Mouse (Mus musculus) embryonic facial prominence, embryonic 12.5 days (tissue): Measurements from ENCODE around the gene Fgf5. TPM values are rescaled to one million over a fixed set of nuclear protein-coding genes. Genes with fewer than 3 reads are reported as not detected.

Source experiments
- ATAC-seq: fragments of 200-750 bp; cut with Nextera tagmentation; 2 replicates; pipeline ENCODE4 v1.8.0; 2017; ENCODE audit not compliant: insufficient number of reproducible peaks, insufficient read depth, low FRiP score, low TSS enrichment
- H3K27ac ChIP-seq: fragments of 300-500 bp; sonication (generic); 2 replicates; pipeline ENCODE4 v1.5.1; 2016; ENCODE audit warnings: mild to moderate bottlenecking
- H3K27me3 ChIP-seq: fragments of 300-500 bp; sonication (generic); 2 replicates; pipeline ENCODE4 v1.6.1; 2016; ENCODE audit warnings: mild to moderate bottlenecking, moderate library complexity
- H3K36me3 ChIP-seq: fragments of 300-500 bp; sonication (generic); 2 replicates; pipeline ENCODE4 v1.6.1; 2016; ENCODE audit warnings: mild to moderate bottlenecking
- H3K4me1 ChIP-seq: fragments of 300-500 bp; sonication (generic); 2 replicates; pipeline ENCODE4 v1.6.1; 2016
- H3K4me2 ChIP-seq: fragments of 300-500 bp; sonication (generic); replicated peaks from 2 replicates; pipeline ENCODE4 v1.6.1; 2016; ENCODE audit warnings: mild to moderate bottlenecking, moderate library complexity
- H3K4me3 ChIP-seq: fragments of 300-500 bp; sonication (generic); 2 replicates; pipeline ENCODE4 v1.5.1; 2016; ENCODE audit warnings: mild to moderate bottlenecking
- H3K9ac ChIP-seq: fragments of 300-500 bp; sonication (generic); 2 replicates; pipeline ENCODE4 v1.6.1; 2016; ENCODE audit warnings: mild to moderate bottlenecking, moderate library complexity
- H3K9me3 ChIP-seq: fragments of 300-500 bp; sonication (generic); 2 replicates; pipeline ENCODE4 v1.6.1; 2016; ENCODE audit warnings: mild to moderate bottlenecking, moderate library complexity
- WGBS: fragments of 180-500 bp; shearing (Covaris S2); methylation state at CpG from one replicate; pipeline ENCODE4 v1.1.7; 2016; 5-methylcytosine and 5-hydroxymethylcytosine counted together
- polyA plus RNA-seq: library from polyadenylated mRNA; unstranded; fragments of >200 nt; fragmentation: Nextera tagmentation; extraction: Ambion mirVana; gene quantifications from 2 replicates; pipeline ENCODE4 v1.2.1, GENCODE M21; 2016

The Fgf5 gene
- polyA plus RNA-seq, 1 experiment from 2014 or later, result 2.4 TPM

- Histone ChIP-seq H3K27me3 (peaks cover 64% of the 10 kb centered on the region), H3K36me3 (no peaks in the 10 kb centered on the region), H3K4me2 (no peak overlapping the region), H3K4me3 (no peak overlapping the region), H3K9ac (no peak overlapping the region), H3K9me3 (no peaks in the 10 kb centered on the region), H3K27ac (no peak overlapping the region), H3K4me1 (0 out of 2 replicates have a peak, but pooled peaks cover 2% of the 10 kb centered on the region)
- WGBS, result 2% methylated on average over 12 of the region's 12 CpGs
- no peak for ATAC-seq
Observed at GRCm38 (mm10) chr5:98255176-98255575, 1.2 kb downstream of the Fgf5 start.

- Histone ChIP-seq H3K36me3 (no peaks in the 10 kb centered on the region), H3K9ac (no peak overlapping the region), H3K27ac (no peak overlapping the region), H3K9me3 (no peaks in the 10 kb centered on the region), H3K4me2 (peak overlapping the region; percentile 19; the same call in 1 of the 2 replicates), H3K4me3 (peak overlapping the region; percentile 12; the same call in 1 of the 2 replicates), H3K27me3 (peaks cover 59% of the 10 kb centered on the region), H3K4me1 (0 out of 2 replicates have a peak, but pooled peaks cover 2% of the 10 kb centered on the region)
- WGBS, result 5% methylated on average over 18 of the region's 18 CpGs
- ATAC-seq, result no peak
Observed at GRCm38 (mm10) chr5:98255760-98256490, 1.9 kb downstream of the Fgf5 start.

- Histone ChIP-seq H3K4me1 (no peaks in the 10 kb centered on the region), H3K27me3 (no peaks in the 10 kb centered on the region), H3K9ac (no peak overlapping the region), H3K27ac (no peak overlapping the region), H3K9me3 (no peaks in the 10 kb centered on the region), H3K4me2 (no peak overlapping the region), H3K36me3 (no peaks in the 10 kb centered on the region), H3K4me3 (no peak overlapping the region)
- ATAC-seq, result no peak
- 80% methylated on average over 21 of the region's 21 CpGs for WGBS
Observed at GRCm38 (mm10) chr5:98275318-98275818, 21.4 kb downstream of the Fgf5 start.

DNA sequence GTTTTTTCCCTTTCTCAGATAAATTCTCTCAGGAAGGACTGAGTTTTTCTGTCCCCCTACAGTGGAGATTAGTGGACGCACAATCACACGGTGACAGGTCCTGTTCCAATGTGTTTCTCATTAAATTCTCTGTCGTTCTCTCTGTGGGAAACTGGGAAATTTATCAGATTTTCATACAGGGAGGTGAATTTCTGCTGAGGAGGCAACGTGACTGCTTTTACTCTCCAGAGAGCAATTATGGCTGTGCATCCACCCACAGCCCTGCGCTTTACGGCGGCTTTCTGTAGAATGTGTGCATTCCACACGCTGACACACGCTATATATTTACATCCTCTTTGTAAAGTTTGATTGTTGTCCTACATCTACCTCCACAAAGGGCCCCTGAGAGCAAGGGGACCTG, 28.0 kb downstream of the Fgf5 start:
- H3K27me3 ChIP-seq, result peaks cover 9% of the 10 kb centered on the region; the same call in 1 of the 2 replicates
- no peak for ATAC-seq
- no peak overlapping the region for H3K9ac ChIP-seq
- no peak overlapping the region for H3K4me3 ChIP-seq
- no peaks in the 10 kb centered on the region for H3K36me3 ChIP-seq
- H3K4me2 ChIP-seq, result no peak overlapping the region
- WGBS, result 31% methylated on average over 9 of the region's 9 CpGs
- H3K9me3 ChIP-seq, result no peaks in the 10 kb centered on the region
- H3K4me1 ChIP-seq, result peaks cover 11% of the 10 kb centered on the region
- no peak overlapping the region for H3K27ac ChIP-seq

- Histone ChIP-seq H3K4me3 (no peak overlapping the region), H3K36me3 (no peaks in the 10 kb centered on the region), H3K4me1 (peaks cover 11% of the 10 kb centered on the region), H3K27ac (no peak overlapping the region), H3K4me2 (peak overlapping the region; percentile 27; the same call in 1 of the 2 replicates), H3K27me3 (peaks cover 9% of the 10 kb centered on the region; the same call in 1 of the 2 replicates), H3K9ac (no peak overlapping the region), H3K9me3 (no peaks in the 10 kb centered on the region)
- 26% methylated on average over 17 of the region's 17 CpGs for WGBS
- no peak for ATAC-seq
Observed at GRCm38 (mm10) chr5:98283696-98284478, 29.9 kb downstream of the Fgf5 start.

GRCm38 (mm10) chr5:98290642-98291041, 36.7 kb downstream of the Fgf5 start:
- Histone ChIP-seq H3K4me2 (no peak overlapping the region), H3K4me3 (no peak overlapping the region), H3K9me3 (no peaks in the 10 kb centered on the region), H3K27me3 (peaks cover 26% of the 10 kb centered on the region), H3K27ac (no peak overlapping the region), H3K4me1 (peaks cover 6% of the 10 kb centered on the region; the same call in 1 of the 2 replicates), H3K9ac (no peak overlapping the region), H3K36me3 (no peaks in the 10 kb centered on the region)
- WGBS, result 79% methylated on average over 8 of the region's 8 CpGs
- ATAC-seq, result no peak

DNA sequence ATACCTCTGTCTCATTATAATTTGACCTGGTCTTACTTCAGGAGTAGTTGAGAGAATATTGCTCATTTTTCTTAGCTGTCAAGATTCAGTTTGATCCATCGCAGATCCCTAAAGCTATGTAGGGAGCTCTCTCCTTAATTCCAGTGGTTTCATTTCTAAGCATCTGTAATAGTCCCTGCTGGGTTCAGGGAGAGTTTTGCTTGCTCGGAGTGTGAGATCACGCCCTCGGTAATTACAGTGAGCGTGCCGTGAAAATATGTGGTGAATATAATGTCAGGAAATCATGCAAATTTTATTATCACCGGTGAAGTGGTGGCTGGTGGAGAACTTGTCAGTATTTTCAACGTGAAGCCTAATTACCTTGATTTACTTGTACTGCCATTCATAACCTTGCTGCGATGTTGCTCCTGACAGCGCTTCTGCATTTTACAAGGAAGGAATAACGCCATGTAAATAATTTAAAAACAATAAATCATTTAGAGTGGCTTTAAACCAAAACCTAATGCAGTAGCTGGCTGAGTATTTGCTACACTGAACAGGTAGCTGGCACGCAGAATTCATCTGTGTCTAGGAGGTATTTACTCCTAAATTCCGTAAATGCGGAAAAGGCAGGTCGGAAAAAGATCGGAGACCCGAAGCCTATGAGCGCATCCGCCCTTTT, 38.5 kb downstream of the Fgf5 start:
- ATAC-seq, result no peak
- Histone ChIP-seq H3K4me1 (peaks cover 6% of the 10 kb centered on the region; the same call in 1 of the 2 replicates), H3K36me3 (no peaks in the 10 kb centered on the region), H3K27me3 (peaks cover 23% of the 10 kb centered on the region), H3K9me3 (no peaks in the 10 kb centered on the region), H3K27ac (no peak overlapping the region), H3K9ac (0 out of 2 replicates have a peak overlapping the region, but pooled peaks have one; percentile 7), H3K4me2 (peak overlapping the region; percentile 47), H3K4me3 (peak overlapping the region; percentile 27)
- WGBS, result 3% methylated on average over 19 of the region's 19 CpGs

GRCm38 (mm10) chr5:98293049-98293715, 39.2 kb downstream of the Fgf5 start:
- under 1% methylated on average over 12 of the region's 12 CpGs for WGBS
- Histone ChIP-seq H3K4me1 (peaks cover 6% of the 10 kb centered on the region; the same call in 1 of the 2 replicates), H3K9ac (0 out of 2 replicates have a peak overlapping the region, but pooled peaks have one; percentile 7), H3K27me3 (peaks cover 23% of the 10 kb centered on the region), H3K36me3 (no peaks in the 10 kb centered on the region), H3K4me3 (peak overlapping the region; percentile 27), H3K4me2 (peak overlapping the region; percentile 47), H3K9me3 (no peaks in the 10 kb centered on the region), H3K27ac (no peak overlapping the region)
- ATAC-seq, result no peak

DNA sequence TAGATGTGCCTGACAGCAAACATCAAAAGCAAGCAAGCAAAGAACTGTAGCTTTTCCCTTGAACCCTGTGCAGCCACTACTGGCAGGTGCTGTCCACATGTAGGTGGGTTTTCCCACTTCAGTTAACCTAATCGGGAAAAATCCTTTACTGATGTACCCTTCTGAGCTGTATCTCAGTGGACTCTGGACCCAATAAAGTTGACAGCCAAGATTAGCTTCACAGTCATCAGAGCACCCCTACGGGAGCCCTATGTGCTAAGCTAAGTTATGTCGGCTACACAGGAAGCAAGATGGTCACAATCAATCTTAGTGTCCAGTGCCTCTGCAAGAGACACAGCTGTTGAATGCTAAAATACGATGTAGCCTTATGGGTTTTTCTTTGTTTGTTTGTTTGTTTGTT, 46.1 kb downstream of the Fgf5 start:
- Histone ChIP-seq H3K4me3 (no peak overlapping the region), H3K36me3 (no peaks in the 10 kb centered on the region), H3K4me2 (no peak overlapping the region), H3K4me1 (no peaks in the 10 kb centered on the region), H3K9me3 (no peaks in the 10 kb centered on the region), H3K9ac (no peak overlapping the region), H3K27ac (no peak overlapping the region), H3K27me3 (no peaks in the 10 kb centered on the region)
- 86% methylated on average over 4 of the region's 4 CpGs for WGBS
- no peak for ATAC-seq

DNA sequence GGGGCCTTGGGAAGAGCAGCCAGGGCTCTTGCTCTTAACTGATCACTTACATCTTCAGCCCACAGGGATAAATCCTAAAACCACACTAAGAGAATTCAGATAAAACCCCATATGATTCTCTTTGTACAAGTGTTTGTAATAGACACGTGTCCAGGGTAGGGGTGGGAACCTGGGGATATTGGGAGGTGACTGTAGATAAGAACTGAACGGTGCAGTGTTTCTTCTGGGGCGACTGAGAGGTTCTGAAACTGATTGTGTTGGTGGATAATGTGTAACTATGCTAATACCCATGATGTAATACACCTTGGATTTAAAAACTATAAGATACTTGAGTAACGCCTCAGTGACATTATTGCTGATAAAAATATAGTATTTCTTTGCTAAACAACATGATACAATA, 51.7 kb downstream of the Fgf5 start:
- Histone ChIP-seq H3K27me3 (no peaks in the 10 kb centered on the region), H3K9me3 (no peaks in the 10 kb centered on the region), H3K4me3 (no peak overlapping the region), H3K4me2 (no peak overlapping the region), H3K27ac (no peak overlapping the region), H3K9ac (no peak overlapping the region), H3K36me3 (no peaks in the 10 kb centered on the region), H3K4me1 (no peaks in the 10 kb centered on the region)
- ATAC-seq, result no peak
- WGBS, result 83% methylated on average over 4 of the region's 4 CpGs

GRCm38 (mm10) chr5:98306528-98306927, 52.5 kb downstream of the Fgf5 start:
- Histone ChIP-seq H3K27me3 (no peaks in the 10 kb centered on the region), H3K9ac (no peak overlapping the region), H3K9me3 (no peaks in the 10 kb centered on the region), H3K4me3 (no peak overlapping the region), H3K4me2 (no peak overlapping the region), H3K36me3 (no peaks in the 10 kb centered on the region), H3K27ac (no peak overlapping the region), H3K4me1 (no peaks in the 10 kb centered on the region)
- 51% methylated on average over 9 of the region's 9 CpGs for WGBS
- no peak for ATAC-seq
